Mouse (Mus musculus): ENCODE results near the gene Gm9817. TPM values are rescaled to one million over a fixed set of nuclear protein-coding genes. Genes with fewer than 3 reads are reported as not detected.
A peak's percentile ranks its signal among the peaks of the same experiment; 100 is the strongest.
"Not testable (repeated sequence)": the region's sequence is repeated elsewhere in the genome, so short reads cannot be mapped to it uniquely, and the experiment has no call there.

Gene Gm9817
- 0.12 TPM in 1 of 2 replicates, not detected in the other for polyA plus RNA-seq (2015; fragmentation: Nextera tagmentation; extraction: Ambion mirVana)

DNA sequence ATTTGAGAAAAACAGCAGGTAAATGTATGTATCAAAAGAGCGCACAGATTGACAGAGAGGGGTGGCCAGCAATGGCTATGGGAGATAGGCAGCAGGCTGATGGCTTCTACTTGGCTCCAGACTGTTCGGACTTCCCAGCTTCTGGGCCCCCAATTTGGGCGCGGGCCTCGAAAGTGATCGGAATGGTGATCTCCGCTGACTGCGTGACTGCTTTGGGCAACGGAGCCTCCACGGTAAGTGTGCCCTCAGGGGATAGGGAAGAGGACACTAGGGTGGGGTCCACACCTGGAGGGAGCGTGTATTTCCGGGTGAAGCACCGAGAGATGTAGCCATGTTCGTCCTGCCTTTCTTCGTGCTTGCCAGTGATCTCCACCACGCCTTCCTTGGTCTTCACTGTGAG, at the start of gene Gm9817:
TSS of gene Gm9817 (plus strand) at position 301 of the 400 bp plus-strand sequence.
- H3K27me3 ChIP-seq; H3K4me2 ChIP-seq; H3K9ac ChIP-seq; H3K4me1 ChIP-seq (replicated peaks); H3K27ac ChIP-seq (replicated peaks); ATAC-seq (ENCODE audit: low read depth); H3K4me3 ChIP-seq; H3K36me3 ChIP-seq: not testable (repeated sequence)
- 57% methylated on average over 16 of the region's 16 CpGs for WGBS
- H3K9me3 ChIP-seq, result peaks cover 13% of the 10 kb centered on the region; the same call in 1 of the 2 replicates

DNA sequence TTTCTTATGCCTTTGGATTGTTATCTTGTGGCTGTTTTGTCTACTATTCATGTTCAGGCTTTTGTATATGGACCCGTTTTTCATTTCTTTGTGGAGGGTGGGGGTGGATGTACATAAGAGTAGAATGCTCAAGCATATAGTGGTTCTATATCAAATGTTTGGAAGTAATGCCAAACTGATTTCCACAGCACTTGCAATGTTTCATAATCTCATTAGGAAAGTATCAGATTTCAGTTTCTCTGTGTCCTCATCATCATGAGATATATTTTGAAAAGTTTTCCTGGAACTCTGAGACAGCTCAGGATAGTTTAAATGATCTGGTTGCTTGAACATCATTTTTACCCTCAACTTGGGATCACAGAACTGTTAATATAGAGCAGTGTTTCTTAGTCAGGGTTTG, 48.7 kb upstream of the Gm9817 start:
- no peak for ATAC-seq (ENCODE audit: low read depth)
- Histone ChIP-seq H3K27me3 (no peaks in the 10 kb centered on the region; the same call in 1 of the 2 replicates), H3K36me3 (no peaks in the 10 kb centered on the region), H3K9ac (no peak overlapping the region), H3K4me3 (no peak overlapping the region), H3K4me2 (no peak overlapping the region), H3K9me3 (no peaks in the 10 kb centered on the region), H3K27ac (replicated peaks) (no peak overlapping the region), H3K4me1 (replicated peaks) (0 out of 2 replicates have a peak, but pooled peaks cover 6% of the 10 kb centered on the region)
- WGBS, result 74% methylated on average over 1 of the region's 1 CpGs

DNA sequence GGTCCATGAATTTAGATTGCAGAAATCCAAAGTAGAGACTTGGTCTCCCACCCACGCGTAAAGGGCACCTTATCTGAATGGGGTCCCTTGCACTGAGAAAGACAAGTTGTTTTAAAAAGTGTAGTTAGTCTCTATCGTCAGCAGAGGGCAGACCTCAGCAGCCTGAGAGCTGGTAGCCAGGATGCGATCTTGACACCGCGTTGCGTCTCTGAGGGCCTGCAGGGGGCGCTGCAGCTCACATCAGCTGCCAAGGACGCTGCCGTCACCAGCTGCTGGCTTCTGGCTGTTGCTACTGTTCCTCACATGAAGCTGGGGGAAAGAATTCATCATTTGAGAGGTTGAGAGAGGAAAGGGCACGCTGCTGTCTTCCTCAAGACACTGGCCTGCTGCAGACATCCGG, 47.7 kb upstream of the Gm9817 start:
- 15% methylated on average over 12 of the region's 12 CpGs for WGBS
- Histone ChIP-seq H3K9me3 (no peaks in the 10 kb centered on the region), H3K36me3 (no peaks in the 10 kb centered on the region), H3K27ac (replicated peaks) (no peak overlapping the region), H3K9ac (no peak overlapping the region), H3K4me1 (replicated peaks) (0 out of 2 replicates have a peak, but pooled peaks cover 6% of the 10 kb centered on the region), H3K4me3 (no peak overlapping the region), H3K27me3 (no peaks in the 10 kb centered on the region; the same call in 1 of the 2 replicates), H3K4me2 (no peak overlapping the region)
- peak; percentile 74 for ATAC-seq (ENCODE audit: low read depth)

DNA sequence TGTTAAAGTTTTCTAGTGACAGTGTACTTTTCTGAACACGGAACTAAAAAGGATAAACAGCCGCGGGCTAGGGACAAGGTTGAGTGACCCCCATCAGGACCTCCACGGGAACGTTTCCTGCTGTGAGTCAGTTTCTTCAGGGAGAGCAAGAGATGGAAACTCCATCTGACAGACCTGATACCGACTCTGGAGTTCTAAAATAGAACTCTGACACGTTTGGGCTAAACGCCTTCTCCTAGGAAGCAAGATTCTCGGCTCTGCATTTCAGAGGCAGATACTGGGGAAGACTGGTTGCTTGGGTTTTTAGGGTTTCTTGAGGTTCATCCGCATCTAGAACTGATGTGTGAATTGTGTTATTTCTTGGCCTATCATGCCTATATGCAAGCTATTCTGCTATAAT, 47.2 kb upstream of the Gm9817 start:
- no peaks in the 10 kb centered on the region; the same call in 1 of the 2 replicates for H3K27me3 ChIP-seq
- 76% methylated on average over 10 of the region's 10 CpGs for WGBS
- ATAC-seq (ENCODE audit: low read depth), result no peak

DNA sequence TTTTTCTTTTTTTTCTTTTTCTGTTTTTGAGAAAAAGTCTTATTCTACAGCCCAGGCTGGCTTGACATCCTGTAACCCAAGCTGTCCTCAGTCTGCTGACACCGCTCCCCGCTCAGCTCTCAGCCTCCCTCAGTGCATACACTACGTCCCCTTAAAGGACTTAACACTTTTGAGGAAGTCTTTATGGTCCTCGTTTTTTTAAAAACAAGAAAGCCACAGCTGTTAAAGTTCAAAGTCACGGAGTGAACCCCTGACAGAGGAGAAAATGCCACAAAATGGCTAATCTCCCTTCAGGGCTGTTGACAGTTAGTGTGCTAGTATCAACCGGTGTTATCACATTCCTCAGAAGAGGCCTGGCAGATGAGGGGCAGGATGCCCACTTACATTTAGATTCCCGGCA, 46.7 kb upstream of the Gm9817 start:
- Histone ChIP-seq H3K4me3 (no peak overlapping the region), H3K4me2 (no peak overlapping the region), H3K27ac (replicated peaks) (no peak overlapping the region), H3K9me3 (no peaks in the 10 kb centered on the region), H3K27me3 (no peaks in the 10 kb centered on the region; the same call in 1 of the 2 replicates), H3K4me1 (replicated peaks) (0 out of 2 replicates have a peak, but pooled peaks cover 6% of the 10 kb centered on the region), H3K9ac (no peak overlapping the region), H3K36me3 (no peaks in the 10 kb centered on the region)
- no peak for ATAC-seq (ENCODE audit: low read depth)
- 74% methylated on average over 7 of the region's 7 CpGs for WGBS

More for the DNA sequence above, 47.2 kb upstream of the Gm9817 start:
- Histone ChIP-seq H3K9ac (no peak overlapping the region), H3K9me3 (no peaks in the 10 kb centered on the region), H3K4me2 (no peak overlapping the region), H3K36me3 (no peaks in the 10 kb centered on the region), H3K4me1 (replicated peaks) (0 out of 2 replicates have a peak, but pooled peaks cover 6% of the 10 kb centered on the region), H3K4me3 (no peak overlapping the region), H3K27ac (replicated peaks) (no peak overlapping the region)

DNA sequence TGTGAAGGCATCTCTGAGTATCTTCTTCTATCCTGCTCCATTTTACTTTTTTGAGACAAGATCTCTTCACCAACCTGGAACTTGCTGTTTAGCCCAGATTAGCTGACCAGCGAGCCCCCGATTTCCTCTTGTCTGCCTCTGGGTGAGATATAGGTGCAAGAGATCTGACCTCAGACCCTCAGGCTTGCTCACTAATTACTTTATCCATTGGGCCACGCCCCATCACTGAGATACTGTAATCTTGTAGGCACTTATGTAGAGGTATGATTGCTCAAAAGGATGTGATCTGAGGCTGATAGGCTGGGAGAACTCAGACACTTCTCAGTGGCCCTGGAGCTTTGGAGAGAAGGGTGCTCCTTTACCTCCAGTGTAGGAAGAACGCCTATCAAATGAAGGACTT, 46.0 kb upstream of the Gm9817 start:
- 90% methylated on average over 4 of the region's 4 CpGs for WGBS

DNA sequence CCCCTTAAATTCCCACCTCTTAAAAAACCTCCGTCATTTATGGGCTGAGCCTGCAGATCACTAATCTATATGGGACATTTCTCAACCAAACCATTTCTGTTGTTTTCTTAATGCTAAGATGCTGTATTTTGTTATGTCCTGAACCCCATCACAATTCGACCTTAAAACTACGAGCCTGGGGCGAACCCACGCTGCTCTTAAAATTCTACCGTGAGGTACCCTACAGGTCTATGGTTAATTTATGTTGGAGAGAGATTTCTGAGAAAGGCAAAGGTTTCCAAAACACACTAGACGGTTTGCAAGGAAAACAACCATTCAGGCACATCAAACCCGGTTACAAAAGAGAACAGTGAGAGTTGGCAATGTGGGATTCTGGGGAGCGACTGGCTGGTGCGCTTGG, 45.1 kb upstream of the Gm9817 start:
- Histone ChIP-seq H3K36me3 (no peaks in the 10 kb centered on the region), H3K4me1 (replicated peaks) (0 out of 2 replicates have a peak, but pooled peaks cover 6% of the 10 kb centered on the region), H3K27me3 (no peaks in the 10 kb centered on the region; the same call in 1 of the 2 replicates), H3K4me3 (no peak overlapping the region), H3K9me3 (no peaks in the 10 kb centered on the region), H3K9ac (no peak overlapping the region), H3K4me2 (no peak overlapping the region), H3K27ac (replicated peaks) (no peak overlapping the region)
- ATAC-seq (ENCODE audit: low read depth), result no peak
- WGBS, result 82% methylated on average over 10 of the region's 10 CpGs

More for the DNA sequence above, 46.0 kb upstream of the Gm9817 start:
- H3K9me3 ChIP-seq, result no peaks in the 10 kb centered on the region
- H3K4me1 ChIP-seq (replicated peaks), result 0 out of 2 replicates have a peak, but pooled peaks cover 6% of the 10 kb centered on the region
- H3K4me3 ChIP-seq, result no peak overlapping the region
- no peak overlapping the region for H3K4me2 ChIP-seq
- no peaks in the 10 kb centered on the region for H3K36me3 ChIP-seq
- no peak for ATAC-seq (ENCODE audit: low read depth)
- H3K9ac ChIP-seq, result no peak overlapping the region
- H3K27ac ChIP-seq (replicated peaks), result no peak overlapping the region
- H3K27me3 ChIP-seq, result no peaks in the 10 kb centered on the region; the same call in 1 of the 2 replicates

DNA sequence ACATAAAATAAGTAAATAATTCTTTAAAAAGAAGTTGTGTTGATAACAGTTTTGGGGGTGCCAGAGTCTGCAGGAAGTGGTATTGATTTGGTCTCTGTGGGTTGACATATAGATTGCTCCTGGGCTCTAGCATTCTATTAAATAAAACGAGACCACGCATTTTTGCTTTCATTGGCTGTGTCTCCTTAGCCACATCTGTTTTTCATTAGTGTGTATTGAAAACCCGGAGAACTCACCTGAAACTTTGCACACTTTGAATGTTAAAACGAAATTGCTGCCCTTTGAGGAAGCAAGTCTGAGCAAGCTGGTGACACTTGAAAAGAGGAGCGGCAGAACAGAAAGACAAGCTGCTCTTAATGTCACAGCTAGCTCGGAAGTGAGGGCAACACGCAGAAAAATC, 43.7 kb upstream of the Gm9817 start:
- 84% methylated on average over 7 of the region's 7 CpGs for WGBS
- Histone ChIP-seq H3K27me3 (no peaks in the 10 kb centered on the region; the same call in 1 of the 2 replicates), H3K4me3 (no peak overlapping the region), H3K9me3 (no peaks in the 10 kb centered on the region), H3K27ac (replicated peaks) (no peak overlapping the region), H3K4me2 (no peak overlapping the region), H3K9ac (no peak overlapping the region), H3K4me1 (replicated peaks) (0 out of 2 replicates have a peak, but pooled peaks cover 6% of the 10 kb centered on the region), H3K36me3 (no peaks in the 10 kb centered on the region)
- no peak for ATAC-seq (ENCODE audit: low read depth)

DNA sequence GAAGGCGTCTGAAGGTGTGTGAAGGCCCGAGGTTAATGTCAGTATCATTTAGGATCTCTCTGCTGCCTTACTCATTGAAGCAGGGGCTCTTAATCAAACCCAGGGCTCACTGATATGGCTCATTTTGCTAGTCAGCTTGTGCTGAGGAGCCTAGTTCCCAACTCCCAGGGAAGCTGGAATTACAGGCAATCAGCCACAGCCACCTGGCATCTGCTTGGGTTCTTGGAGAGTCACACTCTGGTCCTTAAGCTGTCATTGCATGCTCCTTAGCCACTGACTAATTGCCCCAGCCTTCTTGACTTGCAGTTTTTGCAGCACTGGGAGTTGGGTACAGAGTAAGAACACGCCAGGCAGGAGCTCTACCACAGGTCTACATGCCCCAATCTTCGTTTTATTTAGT, 42.1 kb upstream of the Gm9817 start:
- no peaks in the 10 kb centered on the region for H3K9me3 ChIP-seq
- H3K27ac ChIP-seq (replicated peaks), result no peak overlapping the region
- no peak for ATAC-seq (ENCODE audit: low read depth)
- H3K27me3 ChIP-seq, result no peaks in the 10 kb centered on the region; the same call in 1 of the 2 replicates
- no peak overlapping the region for H3K4me3 ChIP-seq
- H3K4me2 ChIP-seq, result no peak overlapping the region
- H3K4me1 ChIP-seq (replicated peaks), result peaks cover 15% of the 10 kb centered on the region
- H3K9ac ChIP-seq, result no peak overlapping the region
- no peaks in the 10 kb centered on the region for H3K36me3 ChIP-seq
- WGBS, result 90% methylated on average over 4 of the region's 4 CpGs

DNA sequence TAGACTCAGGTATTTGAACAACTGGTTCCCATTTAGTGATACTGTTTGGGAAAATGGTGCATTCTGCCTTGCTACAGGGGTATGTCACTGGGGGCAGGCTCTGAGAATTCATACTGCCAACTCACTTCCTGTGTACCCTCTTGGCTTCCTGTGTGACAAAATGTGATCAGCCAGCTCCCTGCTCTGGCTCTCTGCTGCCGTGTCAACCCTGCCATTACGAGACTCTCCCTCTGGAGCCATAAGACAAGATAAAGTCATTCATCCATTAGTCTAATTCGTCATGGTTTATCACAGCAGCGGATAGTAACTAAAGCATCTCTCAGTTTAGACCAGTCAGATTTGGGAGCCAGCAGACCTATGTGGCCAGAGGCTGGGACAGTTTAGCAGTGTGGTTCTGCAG, 38.3 kb upstream of the Gm9817 start:
- H3K4me3 ChIP-seq, result no peak overlapping the region
- no peak for ATAC-seq (ENCODE audit: low read depth)

DNA sequence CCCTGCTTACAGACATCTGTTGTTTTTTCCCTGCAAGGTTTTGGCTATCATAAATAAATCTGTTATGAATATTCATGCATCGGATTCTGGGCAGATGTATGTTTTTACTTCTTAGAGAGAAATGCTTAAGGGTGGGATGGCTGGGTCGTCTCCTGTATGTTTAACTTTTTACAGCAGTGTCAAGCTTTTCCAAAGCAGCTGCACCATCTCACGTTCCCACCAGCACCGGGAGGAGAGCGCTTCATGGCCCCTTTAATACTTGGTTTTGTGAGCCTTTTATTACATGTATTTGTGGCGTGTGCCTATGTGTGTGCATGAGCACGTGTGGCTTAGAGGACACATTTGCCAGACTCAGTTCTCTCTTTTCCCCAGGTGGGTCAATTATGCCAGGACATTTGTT, 37.8 kb upstream of the Gm9817 start:
- peaks cover 8% of the 10 kb centered on the region for H3K4me1 ChIP-seq (replicated peaks)
- no peak for ATAC-seq (ENCODE audit: low read depth)
- H3K27ac ChIP-seq (replicated peaks), result no peak overlapping the region
- no peaks in the 10 kb centered on the region for H3K27me3 ChIP-seq
- H3K4me3 ChIP-seq, result no peak overlapping the region
- H3K4me2 ChIP-seq, result no peak overlapping the region
- no peaks in the 10 kb centered on the region for H3K36me3 ChIP-seq
- no peak overlapping the region for H3K9ac ChIP-seq
- H3K9me3 ChIP-seq, result no peaks in the 10 kb centered on the region
- 80% methylated on average over 7 of the region's 7 CpGs for WGBS

More for the DNA sequence above, 38.3 kb upstream of the Gm9817 start:
- H3K9me3 ChIP-seq, result no peaks in the 10 kb centered on the region
- H3K27me3 ChIP-seq, result no peaks in the 10 kb centered on the region
- H3K36me3 ChIP-seq, result no peaks in the 10 kb centered on the region
- no peak overlapping the region for H3K9ac ChIP-seq
- WGBS, result 31% methylated on average over 4 of the region's 4 CpGs
- H3K4me2 ChIP-seq, result no peak overlapping the region
- H3K4me1 ChIP-seq (replicated peaks), result peaks cover 8% of the 10 kb centered on the region
- H3K27ac ChIP-seq (replicated peaks), result no peak overlapping the region

DNA sequence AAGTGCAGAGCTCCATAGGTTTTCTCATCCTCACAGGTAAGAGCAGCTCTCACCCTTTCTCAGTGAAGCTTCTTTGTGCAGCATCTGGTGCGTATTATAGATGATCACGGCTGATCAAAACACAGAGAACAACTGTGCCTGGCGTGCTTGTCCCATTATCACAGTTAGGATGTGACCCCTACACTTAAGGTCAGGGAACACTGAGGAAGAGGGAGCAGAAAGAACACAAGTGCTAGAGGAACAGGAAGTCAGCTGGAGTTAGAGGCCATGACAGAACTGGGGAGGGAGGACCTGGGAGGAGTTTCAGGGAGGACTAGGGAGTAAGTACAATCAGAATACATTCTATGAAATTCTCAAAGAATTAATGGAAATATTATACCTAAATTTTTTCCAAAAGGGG, 35.0 kb upstream of the Gm9817 start:
- no peak overlapping the region for H3K4me3 ChIP-seq
- H3K27ac ChIP-seq (replicated peaks), result no peak overlapping the region
- H3K4me1 ChIP-seq (replicated peaks), result peaks cover 8% of the 10 kb centered on the region
- no peak overlapping the region for H3K9ac ChIP-seq
- 83% methylated on average over 3 of the region's 3 CpGs for WGBS
- ATAC-seq (ENCODE audit: low read depth), result no peak
- no peak overlapping the region for H3K4me2 ChIP-seq
- no peaks in the 10 kb centered on the region for H3K27me3 ChIP-seq
- no peaks in the 10 kb centered on the region for H3K9me3 ChIP-seq
- no peaks in the 10 kb centered on the region for H3K36me3 ChIP-seq
